In genomic region chr8:72443994-72444350, GRCm38 (mm10) we compare ENCODE assay signal across 8 mouse cellular contexts. TPM values are rescaled to one million over a fixed set of nuclear protein-coding genes. Genes with fewer than 3 reads are reported as not detected.
DNase-seq lines count a peak whose midpoint lies in the region; ATAC-seq and TF ChIP-seq lines count a peak whose summit lies in the region.

No protein-coding gene starts in this region.

- DNase-seq in lung, postnatal 10 days: no peak
- no peak for DNase-seq in limb, embryonic 11.5 days (ENCODE audit: low spot score)
- no peak for DNase-seq in adrenal gland, adult 2 months
- no peak for DNase-seq in right cerebral cortex, adult 18-20 months

- ATAC-seq in lung, embryonic 15.5 days (ENCODE audit: borderline replicate concordance, extremely low read depth, low FRiP score, low TSS enrichment): peak; percentile 58
- peak; percentile 62 for ATAC-seq in limb, embryonic 11.5 days (ENCODE audit: insufficient number of reproducible peaks, low FRiP score, low TSS enrichment, low read depth)
- ATAC-seq in neural tube, embryonic 15.5 days (ENCODE audit: low FRiP score): peak; percentile 73
- ATAC-seq in granulocyte monocyte progenitor cell, adult 5-6 weeks (replicated peaks; ENCODE audit: poor library complexity, severe bottlenecking): no peak

- no peak for TF ChIP-seq POLR2A in embryonic fibroblast, embryonic 13.5 days (IDR thresholded peaks at IDR 0.05; ENCODE audit: low read depth, low read length)

- WGBS in lung, embryonic 15.5 days: 33% methylated on average over 6 of the region's 6 CpGs
- 48% methylated on average over 6 of the region's 6 CpGs for WGBS in limb, embryonic 11.5 days
- 33% methylated on average over 6 of the region's 6 CpGs for WGBS in neural tube, embryonic 15.5 days

- H3K4me2 ChIP-seq in lung, embryonic 15.5 days: peak overlapping the region; percentile 89
- H3K4me2 ChIP-seq in limb, embryonic 11.5 days (ENCODE audit: low read depth, severe bottlenecking): peak overlapping the region; percentile 59
- H3K4me2 ChIP-seq in neural tube, embryonic 15.5 days: peak overlapping the region; percentile 68

- peak overlapping the region; percentile 68 for H3K9ac ChIP-seq in lung, embryonic 15.5 days
- H3K9ac ChIP-seq in limb, embryonic 11.5 days (ENCODE audit: low read length): peak overlapping the region; percentile 62
- H3K9ac ChIP-seq in neural tube, embryonic 15.5 days (replicated peaks): peak overlapping the region; percentile 46

- peak overlapping the region; percentile 51 for H3K4me3 ChIP-seq in lung, embryonic 15.5 days
- H3K4me3 ChIP-seq in embryonic fibroblast, embryonic 13.5 days (ENCODE audit: insufficient read depth, low read length): peak overlapping the region; percentile 56
- peak overlapping the region; percentile 29 for H3K4me3 ChIP-seq in limb, embryonic 11.5 days (ENCODE audit: low read depth, low read length)
- peak overlapping the region; percentile 48 for H3K4me3 ChIP-seq in neural tube, embryonic 15.5 days (replicated peaks)

- no peaks in the 10 kb centered on the region for H3K9me3 ChIP-seq in lung, embryonic 15.5 days
- H3K9me3 ChIP-seq in limb, embryonic 11.5 days (ENCODE audit: control insufficient read depth, low read length): no peaks in the 10 kb centered on the region
- no peaks in the 10 kb centered on the region for H3K9me3 ChIP-seq in neural tube, embryonic 15.5 days (replicated peaks)

- TF ChIP-seq CTCF in embryonic fibroblast, embryonic 13.5 days (IDR thresholded peaks at IDR 0.05; ENCODE audit: borderline replicate concordance, insufficient read depth, low read length): no peak

- no peak overlapping the region for H3K27ac ChIP-seq in lung, embryonic 15.5 days
- no peak overlapping the region for H3K27ac ChIP-seq in embryonic fibroblast, embryonic 13.5 days (ENCODE audit: insufficient read depth, low read length)
- H3K27ac ChIP-seq in limb, embryonic 11.5 days (replicated peaks; ENCODE audit: low read depth, low read length): no peak overlapping the region
- H3K27ac ChIP-seq in neural tube, embryonic 15.5 days (replicated peaks): peak overlapping the region; percentile 73

- no peaks in the 10 kb centered on the region for H3K27me3 ChIP-seq in lung, embryonic 15.5 days
- H3K27me3 ChIP-seq in limb, embryonic 11.5 days (ENCODE audit: control insufficient read depth, insufficient read depth, low read length): no peaks in the 10 kb centered on the region
- H3K27me3 ChIP-seq in neural tube, embryonic 15.5 days (replicated peaks): no peaks in the 10 kb centered on the region

- 0 out of 2 replicates have a peak, but pooled peaks cover 4% of the 10 kb centered on the region for H3K36me3 ChIP-seq in lung, embryonic 15.5 days
- peaks cover 2% of the 10 kb centered on the region; the same call in 1 of the 2 replicates for H3K36me3 ChIP-seq in limb, embryonic 11.5 days (ENCODE audit: control insufficient read depth, insufficient read depth, low read length)
- H3K36me3 ChIP-seq in neural tube, embryonic 15.5 days: peaks cover 3% of the 10 kb centered on the region; the same call in 1 of the 2 replicates

- H3K4me1 ChIP-seq in lung, embryonic 15.5 days: peaks cover 7% of the 10 kb centered on the region
- no peaks in the 10 kb centered on the region for H3K4me1 ChIP-seq in embryonic fibroblast, embryonic 13.5 days (ENCODE audit: control insufficient read depth, insufficient read depth, low read length)
- H3K4me1 ChIP-seq in limb, embryonic 11.5 days (ENCODE audit: control insufficient read depth, insufficient read depth, low read length): no peaks in the 10 kb centered on the region
- H3K4me1 ChIP-seq in neural tube, embryonic 15.5 days: peaks cover 34% of the 10 kb centered on the region

RNA-seq across cellular contexts. Expression of gene 1700030K09Rik, which starts 0.3 kb away (rescaled TPM):
- polyA plus RNA-seq in lung, embryonic 15.5 days (2015; fragmentation: Nextera tagmentation; extraction: Ambion mirVana): 15.6 and 16.9 TPM in 2 replicates
- polyA plus RNA-seq in embryonic fibroblast, embryonic 13.5 days (2011; ENCODE audit: insufficient read length, low read depth, missing spikeins): 5.5 and 6.6 TPM in 2 replicates
- polyA plus RNA-seq in limb, embryonic 11.5 days (2014; fragmentation: Nextera tagmentation; extraction: Ambion mirVana): 13.5 and 14.8 TPM in 2 replicates
- 16.3 and 17.0 TPM in 2 replicates for polyA plus RNA-seq in neural tube, embryonic 15.5 days (2015; fragmentation: Nextera tagmentation; extraction: Ambion mirVana)
- 1 to 10 TPM; 9.6 to 10.0 TPM for total RNA-seq in adrenal gland, adult 2 months (2021)
- polyA plus RNA-seq in adrenal gland, adult 2 months (2012; rRNA removed): 5.9 and 6.1 TPM in 2 replicates
- 3.6 and 6.4 TPM in 2 replicates for total RNA-seq in granulocyte monocyte progenitor cell, adult 5-6 weeks (2014; fragmentation: Nextera tagmentation)
- 6.1 and 7.1 TPM in 2 replicates for total RNA-seq in granulocyte monocyte progenitor cell, adult 5-6 weeks (2017)

RNA-seq across cellular contexts. Expression of gene Calr3, which starts 0.3 kb away (rescaled TPM):
- polyA plus RNA-seq in lung, embryonic 15.5 days (2015; fragmentation: Nextera tagmentation; extraction: Ambion mirVana): 2.0 and 2.1 TPM in 2 replicates
- polyA plus RNA-seq in embryonic fibroblast, embryonic 13.5 days (2011; ENCODE audit: insufficient read length, low read depth, missing spikeins): 1.7 and 1.9 TPM in 2 replicates
- 0.79 and 1.5 TPM in 2 replicates for polyA plus RNA-seq in limb, embryonic 11.5 days (2014; fragmentation: Nextera tagmentation; extraction: Ambion mirVana)
- 0.99 and 1.3 TPM in 2 replicates for polyA plus RNA-seq in neural tube, embryonic 15.5 days (2015; fragmentation: Nextera tagmentation; extraction: Ambion mirVana)
- 1 to 10 TPM; 3.9 TPM for total RNA-seq in adrenal gland, adult 2 months (2021)
- 0.17 and 0.41 TPM in 2 replicates for polyA plus RNA-seq in adrenal gland, adult 2 months (2012; rRNA removed)
- total RNA-seq in granulocyte monocyte progenitor cell, adult 5-6 weeks (2014; fragmentation: Nextera tagmentation): 0.34 and 1.5 TPM in 2 replicates
- 2.2 and 4.7 TPM in 2 replicates for total RNA-seq in granulocyte monocyte progenitor cell, adult 5-6 weeks (2017)

RNA-seq across cellular contexts. Expression of gene Eps15l1, which starts 22.7 kb away (rescaled TPM):
- 50.6 and 55.6 TPM in 2 replicates for polyA plus RNA-seq in lung, embryonic 15.5 days (2015; fragmentation: Nextera tagmentation; extraction: Ambion mirVana)
- polyA plus RNA-seq in embryonic fibroblast, embryonic 13.5 days (2011; ENCODE audit: insufficient read length, low read depth, missing spikeins): 58.0 and 65.0 TPM in 2 replicates
- polyA plus RNA-seq in limb, embryonic 11.5 days (2014; fragmentation: Nextera tagmentation; extraction: Ambion mirVana): 82.2 and 83.7 TPM in 2 replicates
- 51.5 and 54.3 TPM in 2 replicates for polyA plus RNA-seq in neural tube, embryonic 15.5 days (2015; fragmentation: Nextera tagmentation; extraction: Ambion mirVana)
- total RNA-seq in adrenal gland, adult 2 months (2021): 10 to 100 TPM; 38.2 to 59.8 TPM
- 23.0 and 25.2 TPM in 2 replicates for polyA plus RNA-seq in adrenal gland, adult 2 months (2012; rRNA removed)
- 58.3 and 64.3 TPM in 2 replicates for total RNA-seq in granulocyte monocyte progenitor cell, adult 5-6 weeks (2014; fragmentation: Nextera tagmentation)
- total RNA-seq in granulocyte monocyte progenitor cell, adult 5-6 weeks (2017): 34.8 and 38.6 TPM in 2 replicates

RNA-seq across cellular contexts. Expression of gene Cherp, which starts 31.1 kb away (rescaled TPM):
- 45.6 and 52.3 TPM in 2 replicates for polyA plus RNA-seq in lung, embryonic 15.5 days (2015; fragmentation: Nextera tagmentation; extraction: Ambion mirVana)
- polyA plus RNA-seq in embryonic fibroblast, embryonic 13.5 days (2011; ENCODE audit: insufficient read length, low read depth, missing spikeins): 39.9 and 46.2 TPM in 2 replicates
- 75.7 and 91.6 TPM in 2 replicates for polyA plus RNA-seq in limb, embryonic 11.5 days (2014; fragmentation: Nextera tagmentation; extraction: Ambion mirVana)
- polyA plus RNA-seq in neural tube, embryonic 15.5 days (2015; fragmentation: Nextera tagmentation; extraction: Ambion mirVana): 41.2 and 52.0 TPM in 2 replicates
- total RNA-seq in adrenal gland, adult 2 months (2021): 10 to 100 TPM; 66.3 to 71.0 TPM
- polyA plus RNA-seq in adrenal gland, adult 2 months (2012; rRNA removed): 63.8 and 77.3 TPM in 2 replicates
- total RNA-seq in granulocyte monocyte progenitor cell, adult 5-6 weeks (2014; fragmentation: Nextera tagmentation): 88.2 and 110 TPM in 2 replicates
- 13.3 and 27.7 TPM in 2 replicates for total RNA-seq in granulocyte monocyte progenitor cell, adult 5-6 weeks (2017)

RNA-seq across cellular contexts. Expression of gene Slc35e1, which starts 48.4 kb away (rescaled TPM):
- 23.3 and 24.6 TPM in 2 replicates for polyA plus RNA-seq in lung, embryonic 15.5 days (2015; fragmentation: Nextera tagmentation; extraction: Ambion mirVana)
- polyA plus RNA-seq in embryonic fibroblast, embryonic 13.5 days (2011; ENCODE audit: insufficient read length, low read depth, missing spikeins): 45.4 and 50.3 TPM in 2 replicates
- 16.9 and 19.2 TPM in 2 replicates for polyA plus RNA-seq in limb, embryonic 11.5 days (2014; fragmentation: Nextera tagmentation; extraction: Ambion mirVana)
- 14.8 and 15.1 TPM in 2 replicates for polyA plus RNA-seq in neural tube, embryonic 15.5 days (2015; fragmentation: Nextera tagmentation; extraction: Ambion mirVana)
- total RNA-seq in adrenal gland, adult 2 months (2021): 10 to 100 TPM; 34.4 to 49.8 TPM
- polyA plus RNA-seq in adrenal gland, adult 2 months (2012; rRNA removed): 69.7 and 80.0 TPM in 2 replicates
- total RNA-seq in granulocyte monocyte progenitor cell, adult 5-6 weeks (2014; fragmentation: Nextera tagmentation): 38.6 and 52.6 TPM in 2 replicates
- total RNA-seq in granulocyte monocyte progenitor cell, adult 5-6 weeks (2017): 31.0 and 31.1 TPM in 2 replicates
